Mouse (Mus musculus) spleen, postnatal 36 days (tissue): ENCODE measurements around the gene Mllt6.
A peak's percentile ranks its signal among the peaks of the same experiment; 100 is the strongest.
"Not testable (repeated sequence)": the region's sequence is repeated elsewhere in the genome, so short reads cannot be mapped to it uniquely, and the experiment has no call there.

Experiments
- DNase-seq, 2 experiments: peaks; one replicate each; pipeline ENCODE4 v3.0.0; 2022; ENCODE audit warnings: low spot score in 2 of 2, mixed read lengths in 1 of 2

Mllt6 gene

DNA sequence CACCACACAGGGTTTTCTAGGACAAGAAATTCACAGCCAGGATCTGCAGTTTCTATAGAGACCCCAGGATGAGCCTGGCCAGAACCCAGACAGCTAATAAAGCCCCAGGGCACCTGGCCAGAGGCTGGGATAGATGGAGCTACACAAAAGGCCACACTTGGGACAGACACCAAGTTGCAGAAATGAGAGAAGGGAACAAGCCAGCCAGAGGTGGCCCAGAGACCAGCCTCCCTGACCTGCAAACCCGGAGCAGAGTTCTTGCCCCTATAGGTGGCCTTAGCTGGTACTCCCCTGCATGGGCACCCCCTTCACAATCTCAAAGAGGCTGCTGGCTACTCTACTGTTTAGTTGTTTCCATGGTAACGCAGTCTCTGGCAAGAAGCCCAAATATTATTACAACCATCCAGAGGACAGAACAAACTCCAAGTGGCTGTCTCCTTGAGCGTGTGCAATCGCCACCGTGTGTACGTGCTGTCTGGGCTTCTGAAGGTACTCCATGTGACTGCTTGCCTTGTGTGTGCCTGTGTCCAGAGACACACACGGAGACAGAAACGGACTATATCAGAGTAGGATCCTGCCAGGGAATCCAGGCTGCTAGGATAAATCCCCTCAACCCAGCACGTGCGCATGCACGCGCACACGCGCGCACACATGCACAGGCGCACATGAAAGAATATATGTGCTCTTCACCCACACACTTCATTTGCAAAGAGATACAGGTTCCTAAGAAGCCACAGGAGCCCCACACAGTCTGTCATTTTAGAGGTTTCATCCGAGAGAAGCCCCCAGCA is 31.9 kb downstream of the Mllt6 start:
- DNase-seq: no peak

- DNase-seq: no peak
Measured at GRCm38 (mm10) chr11:97695712-97696401, 32.6 kb downstream of the Mllt6 start.

DNA sequence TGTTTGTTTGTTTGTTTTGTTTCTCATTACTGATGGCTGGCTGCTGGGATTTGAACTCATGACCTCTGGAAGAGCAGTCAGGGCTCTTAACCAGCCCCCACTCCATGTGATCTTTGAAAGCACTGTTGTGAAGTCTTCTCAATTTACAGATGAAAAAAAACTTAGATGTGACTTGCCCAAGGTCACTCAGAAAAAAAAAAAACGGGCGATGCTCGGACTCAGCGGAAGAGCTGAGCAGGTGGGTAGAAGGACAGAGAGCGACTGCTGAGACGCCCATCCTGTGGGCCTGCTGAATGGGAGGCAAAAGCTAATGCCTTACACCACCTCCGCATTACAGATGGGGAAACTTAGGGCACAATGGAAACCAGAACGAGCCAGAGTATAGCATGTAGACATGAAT is 33.5 kb downstream of the Mllt6 start:
- no peak for DNase-seq

DNA sequence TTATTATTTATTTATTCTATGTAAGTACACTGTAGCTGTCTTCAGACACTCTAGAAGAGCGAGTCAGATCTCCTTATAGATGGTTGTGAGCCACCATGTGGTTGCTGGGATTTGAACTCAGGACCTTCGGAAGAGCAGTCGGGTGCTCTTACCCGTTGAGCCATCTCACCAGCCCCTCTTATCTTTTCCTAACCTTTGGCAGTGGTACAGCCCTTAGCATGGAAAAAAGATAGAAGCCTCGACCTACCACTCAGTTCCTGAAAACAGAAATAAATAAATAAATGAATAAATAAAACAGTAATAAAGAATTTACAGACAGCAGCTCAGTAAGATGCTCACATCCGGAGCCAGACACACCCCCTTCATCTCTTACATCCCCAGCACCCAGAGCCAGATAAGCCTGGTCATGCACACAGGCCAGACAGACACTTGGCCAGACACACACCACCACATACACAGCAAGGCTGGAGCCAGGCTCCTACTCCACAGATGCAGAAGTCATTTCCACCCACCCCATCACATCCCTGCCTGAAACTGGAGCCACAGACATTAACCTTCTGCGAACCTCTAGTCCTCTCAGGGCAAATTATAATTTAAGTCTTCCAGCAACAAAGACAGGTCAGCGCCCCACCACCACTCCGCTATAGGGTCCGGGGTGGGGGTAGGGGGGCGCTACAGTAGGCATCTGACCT is 34.1 kb downstream of the Mllt6 start:
- DNase-seq: no peak

DNA sequence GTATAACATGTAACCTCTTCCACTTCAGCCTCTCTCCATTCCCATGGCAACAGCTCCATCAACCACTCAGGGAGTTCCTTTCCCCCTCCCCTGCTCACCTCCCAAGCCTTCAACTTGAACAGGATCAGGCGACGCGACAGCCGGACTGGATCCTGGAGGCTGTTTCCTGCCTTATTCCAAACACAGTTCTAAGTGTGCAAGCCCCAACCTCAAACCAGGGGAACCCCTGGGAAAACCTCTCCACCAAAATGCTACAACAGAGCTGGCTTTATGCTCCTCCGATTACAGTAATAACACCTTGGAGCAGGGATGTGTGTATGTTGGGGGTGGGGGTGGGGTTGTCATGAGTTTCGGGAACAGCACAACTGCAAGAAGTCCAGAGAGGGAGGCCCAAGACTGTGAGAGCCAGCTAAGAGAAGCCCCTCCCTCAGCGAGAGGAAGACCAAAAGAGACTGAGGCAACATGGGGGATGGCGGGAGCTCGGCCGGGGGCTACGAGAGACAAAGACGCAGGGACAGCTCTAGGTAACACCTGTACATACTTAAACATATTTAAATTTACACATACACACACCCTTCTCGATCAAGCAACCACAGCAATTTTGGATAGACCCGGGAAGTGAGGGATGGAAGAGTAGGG is 34.8 kb downstream of the Mllt6 start:
- DNase-seq: no peak

GRCm38 (mm10) chr11:97698741-97699611 is 35.8 kb downstream of the Mllt6 start:
- DNase-seq: no peak

- no peak for DNase-seq
Measured at GRCm38 (mm10) chr11:97699626-97700002, 36.4 kb downstream of the Mllt6 start.

DNA sequence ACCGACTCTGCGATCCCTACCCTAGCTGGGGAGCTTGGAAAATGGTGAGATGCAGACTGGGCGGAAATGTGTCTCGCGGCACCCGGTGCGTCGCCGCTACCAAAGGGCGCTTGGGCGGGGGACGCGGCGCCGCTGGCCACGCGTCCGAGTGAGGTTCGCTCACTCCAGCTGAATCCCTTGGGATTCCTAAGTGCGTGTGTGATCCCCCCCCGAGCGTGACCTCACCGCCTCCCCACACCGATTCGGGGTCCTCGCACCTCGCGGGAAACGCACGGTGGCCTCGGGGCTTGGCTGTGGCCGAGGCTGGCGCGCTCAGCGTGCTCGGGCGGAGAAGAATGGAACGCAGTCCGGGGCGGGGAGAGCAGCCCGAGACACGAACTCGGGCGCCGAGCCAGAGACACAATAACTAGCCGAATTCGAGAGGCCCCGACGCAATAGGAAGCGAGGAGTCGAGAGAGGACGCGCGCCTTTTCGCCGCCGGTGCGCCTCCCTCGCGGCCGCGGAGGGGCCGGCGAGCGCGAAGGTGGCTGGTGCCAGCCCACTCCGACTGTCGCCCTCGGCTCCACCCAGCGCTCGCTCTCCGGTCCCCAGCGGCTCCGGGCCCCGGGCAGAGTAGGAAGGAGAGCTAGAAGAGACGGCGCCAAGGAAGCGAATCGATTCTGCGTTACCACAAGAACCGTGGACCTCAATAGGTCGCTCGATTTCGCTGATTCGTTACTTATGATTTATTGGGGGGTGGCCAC is 37.0 kb downstream of the Mllt6 start, which contains the start of gene Pcgf2:
Gene Pcgf2, minus strand, starts transcription at position 495 of the 743 bp plus-strand sequence.
- DNase-seq: peak in 1 of 2 experiments; percentile 58

- DNase-seq: no peak
Measured at GRCm38 (mm10) chr11:97700746-97701580, 37.7 kb downstream of the Mllt6 start.

DNA sequence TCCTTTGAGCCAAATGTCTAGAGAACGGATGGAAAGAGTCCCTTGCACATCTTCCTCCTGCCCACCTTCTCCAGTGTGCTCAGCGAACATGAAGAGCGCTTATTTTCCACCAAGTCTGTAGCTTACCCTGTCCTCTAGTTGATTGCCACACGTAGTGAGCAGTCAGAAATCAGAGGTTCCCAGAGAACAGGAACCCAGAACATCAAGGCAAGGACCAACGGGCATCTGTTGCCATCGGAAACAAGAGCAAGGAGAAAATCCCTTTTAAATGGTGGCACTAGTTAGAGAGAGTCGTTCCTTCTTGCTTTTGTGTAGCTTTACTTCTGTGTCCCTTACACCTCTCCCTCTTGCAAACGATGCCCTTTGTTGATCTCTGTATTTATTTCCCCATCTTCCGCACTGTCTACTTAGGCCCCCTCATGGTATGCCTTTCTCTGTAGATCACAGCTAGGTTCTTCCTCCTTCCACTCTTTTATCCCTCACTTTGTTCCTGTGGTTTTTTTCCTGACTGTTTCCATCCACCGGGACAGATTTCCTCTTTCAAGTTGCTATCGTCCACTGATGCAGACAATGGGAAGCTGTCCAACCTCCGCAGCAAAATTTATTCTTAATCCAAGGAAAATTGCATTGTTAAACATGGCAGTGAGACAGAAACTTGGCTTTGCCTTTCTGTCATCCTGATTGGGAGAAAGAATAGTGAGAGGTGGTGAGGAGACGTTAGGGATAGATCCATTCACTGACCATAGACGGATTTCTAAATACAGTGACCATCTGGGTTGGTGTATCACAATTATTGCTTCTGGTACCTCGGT is 38.6 kb downstream of the Mllt6 start:
- no peak for DNase-seq

DNA sequence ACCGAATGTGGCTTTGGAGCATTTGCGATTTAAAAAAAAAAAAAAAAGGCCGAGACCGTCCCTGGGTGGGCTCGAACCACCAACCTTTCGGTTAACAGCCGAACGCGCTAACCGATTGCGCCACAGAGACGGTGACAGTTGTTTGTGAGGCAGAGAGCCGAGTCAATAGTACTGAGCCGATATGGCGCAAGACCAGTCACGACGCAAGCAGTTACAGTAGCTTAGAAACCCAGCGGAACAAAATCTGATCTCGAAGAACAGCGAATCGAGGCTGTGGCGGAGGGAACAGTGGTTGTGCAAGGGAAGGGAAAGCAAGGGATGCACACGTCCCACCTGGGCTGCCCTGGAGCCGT is 39.2 kb downstream of the Mllt6 start:
- DNase-seq: peak; percentile 84 to 88

DNA sequence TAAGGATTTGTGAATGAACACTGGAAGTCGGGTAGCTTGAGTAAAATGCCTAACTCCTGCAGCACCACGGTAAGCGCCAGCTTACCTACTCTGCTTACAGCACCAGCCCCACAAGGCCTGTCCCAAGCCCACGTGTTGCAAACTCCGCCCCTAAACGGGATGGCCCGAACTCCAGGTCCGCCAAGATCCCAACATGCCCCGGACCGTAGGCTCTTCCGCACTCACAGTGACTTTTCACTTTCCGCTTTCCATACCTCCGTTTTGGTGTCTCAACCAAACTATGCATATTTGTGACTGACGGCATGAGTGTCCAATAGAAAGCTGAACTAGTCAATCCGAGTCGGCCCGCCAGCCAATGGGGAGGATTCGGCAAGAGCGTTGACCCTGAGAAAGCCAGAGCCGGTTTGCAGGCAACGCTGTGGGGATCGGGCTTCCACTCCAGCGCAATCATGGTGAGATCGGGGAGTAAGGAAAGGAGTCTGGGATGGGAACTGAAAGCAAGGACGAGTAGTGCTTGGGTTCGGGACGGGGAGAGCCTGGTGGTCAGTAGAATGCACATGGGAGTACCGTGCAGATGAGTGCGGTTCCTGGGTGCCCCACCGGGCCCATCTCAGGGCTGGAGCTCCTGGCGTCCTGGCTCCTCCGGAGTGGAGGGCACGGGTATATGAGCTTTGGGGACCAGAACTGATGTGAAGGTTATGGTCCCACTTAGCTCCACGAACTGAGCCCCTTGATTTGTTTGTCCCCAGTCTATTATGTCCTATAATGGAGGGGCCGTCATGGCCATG is 40.0 kb downstream of the Mllt6 start, which contains the start of gene Psmb3:
Gene Psmb3, plus strand, starts transcription at position 361 of the 788 bp plus-strand sequence.
- peak; percentile 98 for DNase-seq

DNA sequence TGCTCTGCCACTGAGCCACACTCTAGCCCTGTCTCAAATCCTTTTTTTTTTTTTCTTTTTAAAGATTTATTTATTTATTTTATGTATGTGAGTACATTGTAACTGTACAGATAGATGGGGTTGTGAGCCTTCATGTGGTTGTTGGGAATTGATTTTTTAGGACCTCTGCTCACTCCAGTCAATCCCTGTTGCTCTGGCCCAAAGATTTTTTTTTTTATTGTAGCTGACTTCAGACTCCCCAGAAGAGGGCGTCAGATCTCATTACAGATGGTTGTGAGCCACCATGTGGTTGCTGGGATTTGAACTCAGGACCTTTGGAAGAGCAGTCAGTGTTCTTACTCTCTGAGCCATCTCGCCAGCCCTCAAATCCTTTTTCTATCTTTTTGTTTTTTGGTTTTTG is 46.9 kb downstream of the Mllt6 start:
- DNase-seq: not testable (repeated sequence)

DNA sequence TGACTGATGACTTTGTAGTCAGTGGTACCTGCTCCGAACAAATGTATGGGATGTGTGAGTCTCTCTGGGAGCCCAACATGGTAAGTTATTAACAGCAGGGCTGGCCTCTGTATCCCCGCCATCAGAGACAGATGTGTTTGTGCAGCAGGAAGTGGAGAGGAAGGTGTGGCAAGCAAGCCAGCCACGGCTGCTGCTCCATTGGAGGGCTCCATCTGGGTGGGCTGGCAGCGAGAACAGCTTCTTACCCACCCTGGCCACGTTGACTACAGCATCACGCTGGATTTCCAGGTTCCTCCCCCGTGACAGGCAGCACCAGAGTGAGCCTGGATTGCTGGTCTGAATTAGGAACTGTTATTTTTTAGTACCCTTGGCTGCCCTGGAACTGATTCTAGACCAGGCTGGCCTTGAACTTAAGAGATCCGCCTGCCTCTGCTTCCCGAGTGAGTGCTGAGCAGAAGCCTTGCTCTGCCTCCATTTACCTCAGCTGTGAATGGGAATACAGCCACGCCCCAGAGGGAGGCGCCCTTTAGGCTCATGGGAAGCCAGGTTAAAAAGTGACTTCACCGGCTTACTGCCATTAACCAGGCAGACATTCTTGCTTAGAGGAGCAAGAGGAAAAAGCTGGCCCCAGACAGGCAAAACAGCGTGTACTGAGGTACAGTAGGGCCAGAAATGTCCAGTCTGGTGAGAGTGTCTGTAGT is 48.1 kb downstream of the Mllt6 start:
- no peak for DNase-seq

DNA sequence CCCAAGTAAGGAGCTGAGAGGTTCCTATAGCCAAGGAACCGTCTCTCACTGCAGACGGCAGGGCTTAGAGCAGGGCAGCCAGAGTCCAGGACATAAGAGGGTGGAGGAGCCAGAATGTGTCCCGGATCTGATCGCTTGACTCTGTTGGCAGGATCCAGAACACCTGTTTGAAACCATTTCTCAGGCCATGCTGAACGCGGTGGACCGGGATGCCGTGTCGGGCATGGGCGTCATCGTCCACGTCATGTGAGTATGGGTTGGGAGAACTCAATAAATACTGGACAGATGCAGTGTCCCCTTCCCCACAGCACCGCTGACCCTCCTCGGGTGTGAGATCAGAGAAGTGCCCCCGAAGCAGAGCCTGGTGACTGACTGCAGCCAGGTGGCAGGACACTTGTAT is 49.1 kb downstream of the Mllt6 start:
- no peak for DNase-seq

GRCm38 (mm10) chr11:97713896-97714295 is 50.7 kb downstream of the Mllt6 start:
- no peak for DNase-seq

- no peak for DNase-seq
Measured at GRCm38 (mm10) chr11:97714356-97714755, 51.1 kb downstream of the Mllt6 start.
